Mouse (Mus musculus) intestine, postnatal 0 days (tissue): Measurements from ENCODE around the gene Msrb2. TPM values are rescaled to one million over a fixed set of nuclear protein-coding genes. Genes with fewer than 3 reads are reported as not detected.

ENCODE experiments used
- ATAC-seq: fragments of 200-750 bp; cut with Nextera tagmentation; 2 replicates; pipeline ENCODE4 v1.8.0; 2017; ENCODE audit warnings: mild to moderate bottlenecking, moderate TSS enrichment, moderate library complexity
- H3K27ac ChIP-seq: fragments of 300-500 bp; sonication (generic); 2 replicates; pipeline ENCODE4 v1.5.1; 2014; ENCODE audit warnings: mild to moderate bottlenecking, low read depth, low read length, moderate library complexity
- H3K27me3 ChIP-seq: fragments of 300-500 bp; sonication (generic); replicated peaks from 2 replicates; pipeline ENCODE4 v1.6.1; 2014; ENCODE audit warnings: low read length, mixed read lengths; ENCODE audit not compliant: control insufficient read depth, insufficient read depth
- H3K36me3 ChIP-seq: fragments of 300-500 bp; sonication (generic); 2 replicates; pipeline ENCODE4 v1.6.1; 2014; ENCODE audit warnings: mild to moderate bottlenecking, moderate library complexity; ENCODE audit not compliant: control insufficient read depth, insufficient read depth
- H3K4me1 ChIP-seq: fragments of 300-500 bp; sonication (generic); replicated peaks from 2 replicates; pipeline ENCODE4 v1.6.1; 2014; ENCODE audit warnings: antibody characterized with exemption, low read length, mixed read lengths; ENCODE audit not compliant: control insufficient read depth, insufficient read depth
- H3K4me2 ChIP-seq: fragments of 300-500 bp; sonication (generic); replicated peaks from 2 replicates; pipeline ENCODE4 v1.6.1; 2014; ENCODE audit warnings: low read depth, mild to moderate bottlenecking, moderate library complexity
- H3K4me3 ChIP-seq: fragments of 300-500 bp; sonication (generic); 2 replicates; pipeline ENCODE4 v1.5.1; 2014; ENCODE audit warnings: low read depth, low read length
- H3K9ac ChIP-seq: fragments of 300-500 bp; sonication (generic); 2 replicates; pipeline ENCODE4 v1.6.1; 2014; ENCODE audit warnings: mild to moderate bottlenecking, low read depth, low read length
- H3K9me3 ChIP-seq: fragments of 300-500 bp; sonication (generic); 2 replicates; pipeline ENCODE4 v1.6.1; 2016; ENCODE audit warnings: mixed run types; ENCODE audit not compliant: control insufficient read depth
- CTCF ChIP-seq: sonication (generic); IDR thresholded peaks from 2 replicates; pipeline ENCODE4 v1.5.1; 2016; ENCODE audit warnings: low read depth, mild to moderate bottlenecking, control low read depth, antibody characterized with exemption, moderate library complexity
- WGBS: fragments of 180-500 bp; shearing (Covaris S2); extraction: QIAGEN DNeasy Blood & Tissue Kit; methylation state at CpG from one replicate; pipeline ENCODE4 v1.1.7; 2014; 5-methylcytosine and 5-hydroxymethylcytosine counted together
- polyA plus RNA-seq: library from polyadenylated mRNA; unstranded; fragments of >200 nt; fragmentation: Nextera tagmentation; extraction: Ambion mirVana; gene quantifications from 2 replicates; pipeline ENCODE4 v1.2.1, GENCODE M21; 2015

Gene Msrb2
- polyA plus RNA-seq, 1 experiment from 2014 or later: 8.3 TPM

DNA sequence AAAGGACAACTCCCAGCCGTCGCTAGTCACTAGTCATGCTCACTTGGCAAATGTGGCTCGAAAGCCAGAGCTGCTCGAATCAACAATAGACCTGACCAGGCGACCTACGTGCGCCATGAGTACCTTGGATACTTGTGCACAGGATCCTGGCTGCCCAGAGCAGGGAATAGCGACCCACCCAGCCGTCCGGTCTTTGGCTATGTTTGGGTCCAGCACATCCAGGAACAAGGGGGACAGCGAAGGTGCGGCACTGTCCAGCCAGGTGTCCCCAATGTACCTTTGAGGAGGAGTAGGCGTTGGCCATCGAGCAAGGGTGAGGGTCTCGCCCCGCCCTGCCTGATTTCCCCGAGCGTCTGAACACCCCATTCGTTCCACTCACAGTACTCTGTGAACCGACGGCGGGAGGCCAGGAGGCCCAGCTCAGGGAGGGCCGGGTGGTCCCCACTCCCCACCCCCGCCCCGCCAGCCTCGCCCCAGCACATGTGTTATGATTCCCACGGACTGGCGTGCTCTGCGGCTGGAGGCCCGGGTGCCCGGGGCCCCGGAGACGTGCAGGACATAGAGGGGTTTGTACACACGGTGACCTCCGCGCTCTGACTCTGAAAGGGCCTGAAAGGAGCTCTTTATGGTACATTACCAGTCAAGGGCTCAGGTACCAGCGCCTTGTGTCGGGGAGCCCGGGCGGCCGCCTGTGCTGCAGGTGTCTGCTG lies 60.5 kb downstream of the Msrb2 start:
- no peak for TF ChIP-seq CTCF
- WGBS: 4% methylated on average over 41 of the region's 41 CpGs
- ATAC-seq: no peak
- Histone ChIP-seq H3K27me3 (peaks cover 59% of the 10 kb centered on the region), H3K36me3 (no peaks in the 10 kb centered on the region), H3K4me1 (no peaks in the 10 kb centered on the region), H3K27ac (no peak overlapping the region), H3K9me3 (no peaks in the 10 kb centered on the region), H3K4me2 (no peak overlapping the region), H3K4me3 (no peak overlapping the region; the same call in 1 of the 2 replicates), H3K9ac (no peak overlapping the region)

DNA sequence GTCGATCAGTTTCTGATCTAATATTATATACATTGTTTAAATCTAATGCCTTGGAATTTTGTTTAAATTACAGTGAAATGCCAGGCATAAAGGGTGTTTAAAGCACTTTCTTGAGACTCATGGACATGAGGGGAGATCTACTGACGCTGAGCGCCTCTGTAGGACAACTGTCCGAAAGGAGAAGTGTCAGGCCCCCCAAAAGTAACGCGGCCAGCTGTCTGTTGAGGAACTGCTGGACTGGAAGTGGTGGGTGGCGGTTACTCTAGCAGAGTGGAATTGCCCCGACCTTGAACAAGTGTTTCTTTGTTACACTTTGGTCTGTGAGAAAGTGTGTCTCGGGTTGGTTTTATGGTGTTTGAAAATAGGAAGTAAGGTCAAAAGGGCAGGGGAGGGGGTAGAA lies 73.1 kb downstream of the Msrb2 start:
- ATAC-seq: no peak
- Histone ChIP-seq H3K36me3 (no peaks in the 10 kb centered on the region), H3K9ac (no peak overlapping the region), H3K4me2 (no peak overlapping the region), H3K27ac (no peak overlapping the region), H3K4me1 (no peaks in the 10 kb centered on the region), H3K9me3 (no peaks in the 10 kb centered on the region), H3K4me3 (no peak overlapping the region), H3K27me3 (peaks cover 59% of the 10 kb centered on the region)
- TF ChIP-seq CTCF: no peak
- WGBS: 2% methylated on average over 9 of the region's 9 CpGs

Other genes starting within 250 kb of the Msrb2 start
- gene Armc3, start 172.1 kb upstream of the Msrb2 start, polyA plus RNA-seq: 0.09 TPM in 1 of 2 replicates, not detected in the other
- not detected in 2 replicates for gene Ptf1a, start 74.2 kb downstream of the Msrb2 start, polyA plus RNA-seq
- gene 4921504E06Rik, start 182.5 kb downstream of the Msrb2 start, polyA plus RNA-seq: not detected in 2 replicates